Mouse (Mus musculus): Measurements from ENCODE around the gene Ppp1r12a. TPM values are rescaled to one million over a fixed set of nuclear protein-coding genes. Genes with fewer than 3 reads are reported as not detected.

The Ppp1r12a gene
- total RNA-seq (2017) = 342 and 392 TPM in 2 replicates

DNA sequence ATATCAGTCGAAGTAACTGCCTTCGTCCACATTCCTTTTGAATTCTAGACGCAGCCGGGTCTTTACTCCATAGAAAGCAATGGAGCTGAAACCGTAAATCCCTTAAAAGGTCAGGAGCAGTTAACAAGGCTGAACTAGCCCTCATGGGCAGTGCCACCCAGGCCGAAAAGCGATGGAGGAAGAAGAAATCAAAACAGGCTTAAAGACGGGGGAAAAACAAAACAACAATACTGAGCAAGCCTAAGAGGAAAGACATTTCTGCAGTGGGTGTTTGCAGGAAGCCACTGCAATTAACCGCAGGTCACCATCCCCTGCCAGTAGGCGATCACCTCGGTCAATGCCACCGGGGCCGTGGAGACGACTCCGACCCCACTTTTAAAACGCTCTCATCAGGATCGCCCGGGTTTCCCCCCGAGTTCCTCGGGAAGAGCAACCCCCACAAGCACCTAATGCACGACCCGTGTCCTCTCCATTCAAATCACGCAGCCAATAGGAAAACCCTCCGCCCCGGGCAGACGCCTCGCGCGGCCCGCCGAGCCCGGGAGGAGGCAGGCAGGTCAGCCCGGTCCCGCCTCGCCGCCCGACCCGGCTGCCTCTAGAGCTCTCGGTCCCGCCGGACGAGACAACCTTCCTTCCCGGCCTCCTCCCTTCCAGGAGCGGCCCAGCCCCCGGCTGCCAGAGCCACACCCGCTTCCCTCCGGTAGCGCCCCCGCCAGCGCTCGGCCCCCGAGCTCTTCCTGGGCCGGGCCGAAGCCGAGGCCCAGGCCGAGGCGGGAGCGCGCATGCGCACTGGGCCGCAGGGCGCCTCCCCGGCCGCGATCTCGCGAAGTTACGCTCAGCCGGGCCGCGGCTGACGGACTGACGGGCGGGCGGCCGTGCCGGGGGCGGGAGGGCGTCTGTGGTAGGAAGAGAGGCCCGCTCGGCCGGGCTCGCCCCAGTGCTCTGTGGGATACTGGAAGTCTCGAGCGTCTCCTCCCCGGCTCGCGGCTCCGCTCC, at the start of gene Ppp1r12a:
Ppp1r12a (plus strand) TSS at position 933 of the 996 bp plus-strand sequence.
- peak; percentile 77 for ATAC-seq (ENCODE audit: extremely low read depth, insufficient number of reproducible peaks, low FRiP score, poor library complexity, severe bottlenecking)

DNA sequence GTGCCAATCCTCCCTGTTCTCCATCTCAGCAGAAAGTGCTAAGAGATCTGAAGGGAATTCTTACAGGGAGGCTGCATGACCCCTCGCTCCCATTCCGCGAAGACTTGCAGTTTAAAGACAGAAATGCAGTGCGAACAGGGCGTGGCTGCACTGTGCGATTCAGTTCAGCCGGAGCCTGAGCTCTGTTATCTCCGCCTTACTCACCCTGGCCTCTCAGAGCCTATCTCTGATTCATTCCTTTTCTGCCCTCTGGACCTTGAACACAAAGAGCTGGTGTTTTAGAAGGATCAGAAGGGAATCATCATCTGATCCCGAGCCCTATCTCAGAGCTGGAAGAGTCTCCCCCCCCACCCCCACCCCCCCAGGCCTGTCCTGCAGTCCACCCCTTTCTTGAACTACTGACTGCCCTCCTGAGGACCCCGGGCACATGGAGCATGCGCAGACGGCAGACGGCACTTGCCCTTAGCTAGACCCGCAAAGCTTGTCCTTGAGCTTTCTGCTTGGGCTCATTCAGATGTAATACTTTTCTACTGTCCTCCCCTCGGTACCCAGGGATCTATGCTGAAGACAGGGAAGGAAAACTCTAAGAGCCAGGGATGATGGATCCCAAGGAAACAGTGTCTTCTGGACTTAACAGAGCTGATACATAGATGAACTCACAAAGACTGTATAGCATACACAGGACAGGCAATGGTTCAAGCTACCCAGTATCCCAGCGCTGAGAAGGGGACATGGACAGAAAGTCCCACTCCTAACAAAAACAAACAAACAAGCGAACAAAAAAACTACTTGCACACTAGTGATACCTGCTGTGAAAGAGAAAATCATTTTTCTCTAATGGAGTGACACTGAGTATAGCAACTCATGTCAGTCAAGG, 48.4 kb upstream of the Ppp1r12a start:
- ATAC-seq (ENCODE audit: extremely low read depth, insufficient number of reproducible peaks, low FRiP score, poor library complexity, severe bottlenecking) = no peak

DNA sequence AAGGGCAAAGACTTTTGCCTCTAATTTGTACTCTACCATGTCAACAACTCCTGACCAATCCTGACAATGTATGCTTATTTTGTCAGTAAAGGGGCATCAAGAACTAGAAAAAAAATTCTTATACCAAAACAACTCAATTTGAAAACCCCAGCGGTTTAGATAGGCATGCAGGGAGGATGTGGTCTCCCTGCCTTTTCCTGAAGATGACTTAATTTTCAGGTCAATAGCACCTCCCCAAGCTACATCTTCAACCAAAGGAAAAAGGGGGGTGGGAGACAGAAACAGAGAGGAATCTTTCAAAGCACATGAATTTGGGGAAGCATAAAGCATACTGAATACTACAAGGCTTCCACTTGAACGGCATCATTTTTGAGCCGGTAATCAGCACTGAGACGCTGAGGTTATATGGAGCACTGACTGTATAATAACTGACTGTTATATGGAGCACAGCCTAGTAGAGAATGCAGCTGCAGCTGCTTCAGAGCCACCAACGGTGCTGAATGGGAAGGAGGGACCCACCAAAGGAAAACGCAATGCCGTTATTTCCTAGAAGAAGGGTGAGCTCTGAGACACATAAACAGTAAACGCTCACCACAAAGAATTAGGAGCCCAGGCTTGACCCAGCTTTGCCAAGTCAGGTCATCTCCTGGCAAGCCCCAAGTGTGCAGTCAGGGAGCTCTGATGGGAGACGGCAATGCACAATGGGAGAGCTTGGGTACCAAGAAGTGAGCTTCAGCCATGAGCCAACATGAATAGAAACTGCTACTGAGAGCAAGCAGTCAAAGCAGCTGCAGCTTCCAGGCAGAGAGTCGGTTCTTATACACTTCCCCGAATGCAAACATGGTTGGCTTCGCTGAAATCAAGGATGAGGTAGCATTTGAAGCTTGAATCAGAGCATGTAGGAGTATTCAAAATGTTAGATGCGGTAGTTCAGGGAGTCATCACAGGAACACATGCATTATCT, 43.5 kb upstream of the Ppp1r12a start:
- no peak for ATAC-seq (ENCODE audit: extremely low read depth, insufficient number of reproducible peaks, low FRiP score, poor library complexity, severe bottlenecking)

DNA sequence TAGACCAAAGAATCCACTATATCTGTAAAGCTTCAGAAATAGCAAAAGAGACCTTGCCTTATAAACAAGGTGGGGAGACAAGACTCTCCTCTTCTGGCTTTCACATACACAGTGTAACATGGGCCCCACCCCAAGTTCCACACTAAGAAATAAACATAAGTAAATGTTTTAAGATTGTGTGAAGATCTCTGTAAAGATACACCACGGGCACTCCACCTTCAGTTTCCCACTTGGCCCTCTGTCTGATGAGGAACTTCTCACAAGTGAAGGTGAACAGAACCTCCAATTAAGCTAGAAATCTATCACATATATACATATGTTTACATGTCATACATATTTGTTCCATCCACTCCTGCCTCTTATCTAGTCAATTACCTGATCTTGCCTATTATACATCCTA, 42.6 kb upstream of the Ppp1r12a start:
- ATAC-seq (ENCODE audit: extremely low read depth, insufficient number of reproducible peaks, low FRiP score, poor library complexity, severe bottlenecking) = no peak

DNA sequence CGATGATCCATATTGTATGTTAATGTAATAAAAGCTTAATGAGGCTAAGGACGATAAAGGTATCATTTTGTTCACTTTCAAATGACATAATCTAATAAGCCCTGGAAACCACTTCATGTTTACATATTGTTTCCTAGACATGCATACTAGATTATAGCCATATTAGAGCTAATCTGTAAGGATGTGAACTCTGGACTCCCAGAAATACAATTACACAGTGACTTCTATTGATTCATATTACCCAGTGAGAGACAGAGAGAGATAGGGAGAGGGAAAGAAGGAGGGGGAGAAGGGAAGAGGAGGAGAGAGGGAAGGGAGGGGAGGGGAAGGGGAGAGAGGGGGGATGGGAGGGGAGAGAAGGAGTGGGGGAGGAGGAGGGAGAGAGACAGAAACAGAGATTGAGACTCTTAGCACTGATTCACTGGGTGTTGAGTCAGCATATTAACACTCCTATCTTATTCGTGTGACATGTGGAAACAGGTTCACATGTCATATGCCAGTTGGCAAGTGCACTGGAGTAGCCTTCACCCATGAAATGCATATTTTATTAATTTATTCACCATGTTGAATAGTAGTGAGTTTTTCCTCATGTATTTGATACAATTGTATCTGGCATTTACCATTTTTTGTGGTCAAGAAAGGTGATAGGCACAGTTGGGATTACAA, 36.9 kb upstream of the Ppp1r12a start:
- ATAC-seq (ENCODE audit: extremely low read depth, insufficient number of reproducible peaks, low FRiP score, poor library complexity, severe bottlenecking) = no peak

DNA sequence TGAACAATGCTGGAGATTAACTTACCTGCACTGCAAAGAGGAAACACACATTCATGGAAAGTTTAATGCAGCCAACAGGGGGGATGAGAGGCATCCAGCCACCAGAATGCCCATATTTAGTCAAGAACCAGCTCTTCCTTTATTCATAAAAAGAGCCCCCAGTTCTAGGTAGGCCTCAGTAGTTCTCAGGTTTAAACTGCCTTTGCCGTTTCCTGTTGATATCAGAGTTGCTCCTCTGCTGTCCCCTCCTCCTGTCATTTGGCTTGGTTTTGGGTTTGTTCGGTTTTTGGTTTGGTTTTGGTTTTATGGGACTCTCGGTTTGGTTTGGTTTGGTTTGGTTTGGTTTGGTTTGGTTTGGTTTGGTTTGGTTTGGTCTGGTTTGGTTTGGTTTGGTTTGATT, 32.8 kb upstream of the Ppp1r12a start:
- ATAC-seq (ENCODE audit: extremely low read depth, insufficient number of reproducible peaks, low FRiP score, poor library complexity, severe bottlenecking) = no peak

DNA sequence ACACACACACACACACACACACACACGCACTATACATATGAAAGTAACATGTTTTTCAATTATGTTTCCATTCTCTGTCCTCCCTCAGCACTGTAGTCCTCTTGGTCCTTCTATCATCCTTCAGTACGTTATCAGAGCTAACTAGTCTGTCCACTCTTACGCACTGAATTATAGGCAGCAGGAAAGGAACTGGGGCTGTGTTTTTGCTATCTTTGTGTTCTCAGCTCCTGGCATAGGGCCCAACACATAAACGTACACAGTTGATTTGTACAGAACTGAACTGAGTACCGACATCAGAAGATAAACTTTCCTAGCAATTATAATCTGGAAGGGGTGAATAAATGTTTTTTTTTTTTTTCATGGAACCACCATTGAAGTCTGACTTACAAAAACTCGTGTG, 30.1 kb upstream of the Ppp1r12a start:
- no peak for ATAC-seq (ENCODE audit: extremely low read depth, insufficient number of reproducible peaks, low FRiP score, poor library complexity, severe bottlenecking)

DNA sequence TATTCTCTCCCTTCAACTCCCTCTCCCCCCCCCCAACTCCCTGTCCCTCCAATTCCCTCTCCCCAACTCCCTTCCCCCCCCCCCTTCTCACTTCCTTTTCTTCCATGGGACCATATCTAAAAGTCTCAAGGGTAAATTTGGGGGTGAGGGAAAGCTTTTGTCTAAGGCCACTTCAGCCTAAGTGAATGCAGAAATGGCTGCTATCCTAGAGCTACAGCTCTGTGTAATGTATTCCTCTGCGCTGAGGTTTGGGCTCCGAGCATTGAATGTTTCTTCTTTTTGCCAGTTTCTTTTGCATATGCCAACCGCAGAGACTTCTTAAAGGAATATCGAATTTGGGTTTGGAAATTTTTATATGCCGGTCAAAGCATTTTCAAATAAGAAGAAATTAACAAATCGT, 28.7 kb upstream of the Ppp1r12a start:
- no peak for ATAC-seq (ENCODE audit: extremely low read depth, insufficient number of reproducible peaks, low FRiP score, poor library complexity, severe bottlenecking)

DNA sequence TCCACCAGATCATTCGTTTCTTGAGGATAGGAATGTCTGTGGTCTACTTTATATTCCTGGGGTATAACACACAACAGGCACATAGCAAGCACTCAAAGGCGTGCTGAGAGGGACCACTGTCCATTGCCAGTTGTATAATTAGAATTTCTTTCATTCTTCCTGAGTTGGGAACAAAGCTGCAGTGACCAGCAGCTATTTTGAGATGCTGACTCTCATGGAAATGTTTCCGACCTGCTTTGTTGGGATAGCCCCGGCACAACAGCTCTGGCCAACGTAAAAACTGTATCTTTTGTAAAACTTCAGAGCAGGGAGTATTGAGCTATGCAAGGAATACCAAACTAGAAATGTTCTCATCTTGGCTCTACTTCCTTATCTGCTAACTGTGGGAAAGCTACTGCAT, 28.2 kb upstream of the Ppp1r12a start:
- ATAC-seq (ENCODE audit: extremely low read depth, insufficient number of reproducible peaks, low FRiP score, poor library complexity, severe bottlenecking) = no peak

DNA sequence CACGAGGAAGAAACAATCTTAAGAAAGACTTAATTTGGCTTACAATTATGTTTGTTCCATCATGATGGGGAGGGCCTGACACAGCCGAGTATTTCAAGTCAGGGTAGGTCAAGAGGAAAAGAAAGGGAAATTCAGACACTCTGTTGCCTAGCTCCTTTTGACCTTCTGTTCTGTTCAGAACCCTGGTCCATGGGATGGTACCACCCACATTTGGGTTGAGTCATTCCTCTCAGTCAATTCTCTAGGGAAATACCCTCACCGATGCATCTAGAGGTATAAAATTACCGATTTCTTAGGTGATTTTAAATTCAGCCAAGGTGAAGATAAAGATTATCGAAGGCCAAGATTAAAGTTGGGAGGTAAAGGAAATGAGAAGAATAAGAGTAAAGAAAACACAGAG, 23.6 kb upstream of the Ppp1r12a start:
- ATAC-seq (ENCODE audit: extremely low read depth, insufficient number of reproducible peaks, low FRiP score, poor library complexity, severe bottlenecking) = no peak

DNA sequence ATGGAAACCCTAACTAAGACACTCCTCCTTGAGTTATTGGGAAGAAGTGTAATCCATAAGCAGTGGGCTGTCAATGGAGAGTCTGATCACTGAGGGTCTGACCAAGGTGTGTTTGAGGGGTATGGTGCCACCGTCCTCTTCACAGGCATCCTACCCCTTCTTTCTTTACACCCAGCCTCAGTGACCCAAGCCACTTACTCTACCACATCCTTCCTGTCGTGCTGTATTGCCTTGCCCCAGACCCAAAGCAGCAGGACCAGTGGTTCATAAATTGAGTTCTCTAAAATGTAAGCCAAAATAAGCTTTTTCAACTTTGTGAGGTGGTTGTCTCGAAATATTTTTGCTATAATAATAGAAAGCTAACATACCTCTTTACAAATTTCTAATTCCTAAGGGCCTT, 22.2 kb upstream of the Ppp1r12a start:
- ATAC-seq (ENCODE audit: extremely low read depth, insufficient number of reproducible peaks, low FRiP score, poor library complexity, severe bottlenecking) = no peak

DNA sequence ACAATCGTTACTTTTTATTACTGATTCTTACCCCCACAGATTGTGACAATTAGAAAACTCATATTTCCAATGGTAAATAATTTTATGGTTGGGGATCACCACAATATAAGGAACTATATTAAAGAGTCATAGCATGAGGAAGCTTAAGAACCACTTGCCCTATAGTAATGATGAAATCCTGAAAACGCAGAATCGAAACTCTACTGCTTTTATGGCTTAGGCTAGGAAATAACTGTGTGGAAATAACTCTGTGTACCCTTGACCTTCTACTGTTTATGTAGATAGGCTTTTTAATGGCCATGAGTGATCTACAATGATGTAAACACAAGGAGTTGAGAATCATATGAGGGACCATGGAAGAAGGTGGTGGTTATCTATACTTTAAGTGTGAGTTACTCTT, 21.3 kb upstream of the Ppp1r12a start:
- ATAC-seq (ENCODE audit: extremely low read depth, insufficient number of reproducible peaks, low FRiP score, poor library complexity, severe bottlenecking) = no peak

DNA sequence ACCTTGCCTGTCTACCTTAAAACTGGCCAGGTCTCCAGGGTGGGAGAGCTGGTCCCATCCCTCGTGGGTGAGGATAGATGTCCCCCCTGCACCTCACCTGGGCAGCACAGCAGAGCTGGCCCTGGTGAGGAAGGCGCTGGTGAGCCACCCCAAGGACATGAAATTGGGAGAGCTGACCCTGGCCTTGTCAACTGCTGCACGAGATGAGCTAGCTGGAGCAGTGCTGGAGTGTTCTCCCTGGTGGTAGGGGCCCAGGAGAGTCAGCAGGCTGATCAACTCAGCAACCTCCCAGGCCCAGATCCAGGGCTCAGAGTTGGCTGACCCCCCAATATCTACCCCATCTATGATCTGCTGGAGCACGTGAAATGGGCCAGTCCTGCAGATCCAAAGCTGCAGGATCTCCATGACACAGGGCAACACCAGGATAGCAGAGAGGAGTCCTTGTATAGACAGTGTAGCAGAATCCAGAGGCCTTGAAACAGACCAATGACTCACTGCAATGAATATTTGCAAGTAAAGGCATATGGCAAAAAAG, 17.9 kb upstream of the Ppp1r12a start:
- ATAC-seq (ENCODE audit: extremely low read depth, insufficient number of reproducible peaks, low FRiP score, poor library complexity, severe bottlenecking) = no peak

DNA sequence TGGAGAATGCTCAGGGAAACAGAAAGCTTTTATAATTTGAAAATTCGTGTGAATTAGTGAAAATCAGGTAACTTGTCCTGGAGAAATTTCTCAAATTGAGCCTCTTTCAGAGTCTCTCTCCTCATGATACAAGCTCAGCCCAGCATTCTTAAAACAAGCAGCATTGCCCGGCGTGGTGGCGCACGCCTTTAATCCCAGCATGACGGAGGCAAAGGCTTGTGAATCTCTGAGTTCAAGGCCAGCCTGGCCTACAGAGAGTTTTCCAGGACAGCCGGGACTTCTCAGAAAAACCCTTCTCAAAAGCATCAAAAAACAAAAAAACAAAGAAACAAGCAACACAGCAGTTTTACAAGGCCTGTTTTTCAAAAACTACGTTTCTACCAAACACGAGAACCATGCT, 16.3 kb upstream of the Ppp1r12a start:
- ATAC-seq (ENCODE audit: extremely low read depth, insufficient number of reproducible peaks, low FRiP score, poor library complexity, severe bottlenecking) = no peak

DNA sequence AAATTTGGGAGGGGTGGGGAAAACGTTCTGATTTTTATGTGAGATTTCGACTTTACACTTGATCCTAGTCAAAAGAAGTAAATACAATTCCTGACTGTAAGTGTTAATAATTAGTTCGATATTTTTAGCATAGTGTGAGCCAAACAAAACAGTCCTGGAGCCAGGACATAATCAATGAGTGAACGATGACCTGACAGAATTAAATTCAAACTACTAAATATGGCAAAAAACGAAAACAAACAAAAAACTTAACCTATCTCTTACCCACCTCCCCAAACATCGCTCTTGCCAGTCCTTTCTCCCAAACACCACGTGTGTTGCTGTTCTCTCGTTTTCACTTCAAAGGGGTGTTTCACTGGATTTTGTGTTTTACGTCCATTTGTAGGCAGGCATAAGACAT, 15.0 kb upstream of the Ppp1r12a start:
- no peak for ATAC-seq (ENCODE audit: extremely low read depth, insufficient number of reproducible peaks, low FRiP score, poor library complexity, severe bottlenecking)

DNA sequence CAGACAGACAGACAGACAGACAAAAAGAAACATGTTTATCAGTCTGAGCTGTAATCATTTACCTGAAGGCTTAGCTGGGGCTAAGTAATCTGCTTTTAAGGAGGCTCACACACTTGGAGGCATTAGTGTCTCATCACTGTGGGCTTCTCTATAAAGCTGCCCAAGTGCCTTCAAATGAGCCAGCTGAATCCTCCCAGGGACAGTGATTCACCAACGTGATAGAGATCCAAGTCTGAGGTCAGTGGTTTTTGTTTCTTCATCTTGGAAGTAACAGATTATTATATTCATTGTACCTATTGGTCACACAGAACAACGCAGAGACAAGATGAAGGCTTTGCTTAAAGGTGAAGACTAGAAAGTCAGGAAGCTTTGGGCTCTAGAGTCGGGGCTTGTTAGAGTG, 8.7 kb upstream of the Ppp1r12a start:
- ATAC-seq (ENCODE audit: extremely low read depth, insufficient number of reproducible peaks, low FRiP score, poor library complexity, severe bottlenecking) = no peak

DNA sequence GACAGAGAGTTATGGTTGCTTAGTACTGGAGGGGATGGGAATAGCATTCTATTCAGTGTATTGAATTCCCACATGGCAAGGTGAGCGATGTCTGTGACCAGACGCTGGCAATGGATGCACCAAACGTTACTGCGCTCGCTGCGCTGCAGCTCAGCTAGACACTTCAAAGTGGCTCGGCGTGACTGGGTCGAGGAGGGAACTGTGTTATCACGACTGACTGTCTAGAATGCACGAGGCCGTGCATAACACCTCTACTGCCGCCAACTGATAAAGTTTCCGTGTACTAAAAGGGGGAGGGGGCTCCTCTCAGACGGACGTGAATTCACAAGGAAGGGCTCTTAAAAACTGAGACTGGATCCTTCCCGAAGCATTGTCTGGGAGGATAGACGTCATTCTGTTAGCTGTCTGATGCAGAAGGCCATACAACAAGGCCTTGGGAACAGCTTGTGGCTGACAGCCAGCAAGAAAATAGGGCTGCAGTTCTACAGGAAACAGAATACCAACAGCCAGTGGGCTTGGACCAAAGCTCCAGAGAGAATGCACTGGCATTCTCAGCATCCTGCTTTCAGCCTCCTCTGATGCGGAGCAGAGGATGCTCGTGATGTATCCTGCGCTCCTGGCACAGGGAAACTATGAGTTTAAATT, 6.8 kb upstream of the Ppp1r12a start:
- no peak for ATAC-seq (ENCODE audit: extremely low read depth, insufficient number of reproducible peaks, low FRiP score, poor library complexity, severe bottlenecking)

DNA sequence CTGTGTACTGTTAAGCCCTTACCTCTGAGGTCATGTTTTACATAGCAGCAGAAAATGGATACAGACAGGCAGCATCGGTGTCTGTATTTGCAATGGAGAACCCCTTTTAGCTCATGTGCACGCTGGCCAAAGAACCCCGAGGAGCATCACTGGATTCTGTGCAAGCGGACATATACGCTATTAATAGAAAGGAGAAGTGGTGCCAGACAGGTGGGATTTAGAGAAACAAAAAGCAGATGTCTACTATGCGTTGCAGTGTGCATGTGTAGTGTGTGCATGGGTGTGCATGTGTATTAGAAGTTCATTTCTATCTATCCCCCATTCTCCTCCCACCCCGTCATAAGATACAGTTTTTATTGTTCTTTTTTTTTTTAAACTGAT, 6.3 kb upstream of the Ppp1r12a start:
- peak; percentile 86 for ATAC-seq (ENCODE audit: extremely low read depth, insufficient number of reproducible peaks, low FRiP score, poor library complexity, severe bottlenecking)
